Mouse (Mus musculus) large intestine, adult 2 months (tissue): ENCODE results near the gene Emx1. TPM values are rescaled to one million over a fixed set of nuclear protein-coding genes. Genes with fewer than 3 reads are reported as not detected.

Source experiments
- DNase-seq: peaks from one replicate; pipeline ENCODE4 v3.0.0-alpha.2; 2012; ENCODE audit warnings: low read depth, low spot score
- WGBS: fragments of 180-500 bp; shearing (Covaris S2); methylation state at CpG from one replicate; pipeline ENCODE4 v1.1.7; 2018; 5-methylcytosine and 5-hydroxymethylcytosine counted together
- polyA plus RNA-seq: library from polyadenylated mRNA; depleted of rRNA; stranded (reverse); fragments of >200 nt; gene quantifications from 2 replicates; pipeline ENCODE4 v1.2.3, GENCODE M21; 2012

The Emx1 gene
- polyA plus RNA-seq, 1 experiment: not detected

DNA sequence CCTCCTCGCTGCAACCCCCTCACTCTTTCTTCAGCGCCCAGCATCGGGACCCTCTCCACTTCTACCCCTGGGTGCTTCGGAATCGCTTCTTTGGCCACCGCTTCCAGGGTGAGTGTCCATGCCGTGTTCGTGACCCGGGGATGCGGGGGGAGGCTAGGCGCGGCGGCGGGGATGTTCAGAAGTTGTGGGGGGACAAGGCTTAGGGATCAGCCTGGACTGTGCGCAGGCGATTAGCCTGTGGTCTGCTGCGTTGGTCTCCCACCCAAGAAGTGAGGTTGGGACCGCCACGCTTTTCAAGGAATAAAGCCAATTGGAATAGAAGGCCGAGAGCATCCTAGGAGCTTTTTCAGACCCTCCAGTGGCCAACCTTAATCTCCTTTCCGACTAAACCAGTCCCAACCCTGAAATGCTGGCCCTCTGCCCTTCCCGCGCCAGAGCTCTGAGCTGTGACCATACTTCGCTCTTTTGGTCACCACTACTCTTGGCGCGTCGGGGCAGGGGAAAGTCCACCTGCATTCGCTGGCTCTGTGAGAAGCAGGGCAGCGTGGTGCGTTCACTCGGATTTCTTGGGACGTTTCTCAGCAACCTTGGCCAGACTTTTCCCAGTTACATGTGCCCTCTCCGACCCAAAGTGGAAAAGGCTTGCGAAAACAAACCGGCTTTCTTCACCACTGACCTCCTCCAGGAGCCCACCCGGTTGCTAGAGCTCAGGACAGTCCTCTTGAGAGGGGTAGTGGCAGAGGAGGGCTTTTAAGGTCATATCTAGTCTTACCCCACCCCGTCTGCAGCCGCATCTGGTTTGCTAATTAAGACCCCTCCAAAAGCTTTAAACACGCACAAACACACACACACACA is 1.2 kb downstream of the Emx1 start:
- 5% methylated on average over 39 of the region's 39 CpGs for WGBS
- DNase-seq: no peak

DNA sequence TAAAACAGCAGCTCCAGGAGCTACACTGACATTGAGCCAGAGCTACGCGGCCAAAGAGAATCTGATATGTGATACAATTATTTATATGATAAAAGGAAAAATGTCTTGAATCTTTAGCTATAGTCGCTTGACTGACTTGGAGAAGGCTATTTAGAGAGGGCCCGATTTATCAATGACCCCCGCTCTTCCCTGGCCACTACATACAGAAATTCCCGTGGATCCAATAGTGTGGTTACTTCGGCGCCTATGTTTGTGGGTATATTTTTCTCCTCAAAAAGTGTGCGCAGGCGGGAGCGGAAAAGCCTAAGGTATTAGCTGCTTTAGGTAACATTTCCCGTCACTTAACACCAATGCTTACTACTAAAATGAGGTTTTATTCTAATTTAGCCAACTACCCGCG is 2.1 kb downstream of the Emx1 start:
- WGBS: 13% methylated on average over 14 of the region's 14 CpGs
- DNase-seq: no peak

DNA sequence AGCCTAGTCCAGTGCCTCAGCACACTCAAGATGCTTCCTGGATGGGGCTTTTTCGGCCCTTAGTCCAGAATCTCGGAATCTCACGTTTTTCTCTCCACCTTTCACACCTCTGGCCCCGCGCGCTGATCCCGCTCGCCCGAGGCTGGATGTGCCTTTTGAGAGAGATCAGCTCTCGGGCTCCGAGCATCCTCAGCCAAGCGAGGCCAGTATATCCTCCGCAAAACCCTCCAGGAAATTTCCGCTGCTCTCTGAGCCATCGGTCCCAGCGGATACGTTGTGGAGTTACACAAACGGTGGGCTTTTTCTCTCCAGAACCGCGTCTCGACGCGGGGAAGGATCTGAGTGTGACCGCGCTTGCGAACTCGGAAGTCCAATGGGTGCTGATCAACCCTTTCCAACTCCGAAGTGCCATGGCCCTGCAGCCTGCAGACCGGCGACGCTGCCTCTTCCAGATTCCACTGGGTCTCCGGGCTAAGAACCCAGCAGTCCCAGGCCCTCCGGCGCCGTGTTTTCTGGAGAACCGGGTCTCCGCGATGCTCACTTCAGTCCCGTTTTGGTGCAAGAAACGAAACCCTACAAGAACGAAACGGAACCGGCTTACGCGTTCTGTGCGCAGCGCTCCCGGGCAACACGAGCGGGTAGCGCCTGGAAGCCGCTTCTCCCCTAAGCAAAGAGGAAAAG is 2.8 kb downstream of the Emx1 start:
- DNase-seq: no peak
- 2% methylated on average over 52 of the region's 52 CpGs for WGBS

- no peak for DNase-seq
- 8% methylated on average over 13 of the region's 13 CpGs for WGBS
Observed at GRCm38 (mm10) chr6:85190671-85191070, 3.4 kb downstream of the Emx1 start.

DNA sequence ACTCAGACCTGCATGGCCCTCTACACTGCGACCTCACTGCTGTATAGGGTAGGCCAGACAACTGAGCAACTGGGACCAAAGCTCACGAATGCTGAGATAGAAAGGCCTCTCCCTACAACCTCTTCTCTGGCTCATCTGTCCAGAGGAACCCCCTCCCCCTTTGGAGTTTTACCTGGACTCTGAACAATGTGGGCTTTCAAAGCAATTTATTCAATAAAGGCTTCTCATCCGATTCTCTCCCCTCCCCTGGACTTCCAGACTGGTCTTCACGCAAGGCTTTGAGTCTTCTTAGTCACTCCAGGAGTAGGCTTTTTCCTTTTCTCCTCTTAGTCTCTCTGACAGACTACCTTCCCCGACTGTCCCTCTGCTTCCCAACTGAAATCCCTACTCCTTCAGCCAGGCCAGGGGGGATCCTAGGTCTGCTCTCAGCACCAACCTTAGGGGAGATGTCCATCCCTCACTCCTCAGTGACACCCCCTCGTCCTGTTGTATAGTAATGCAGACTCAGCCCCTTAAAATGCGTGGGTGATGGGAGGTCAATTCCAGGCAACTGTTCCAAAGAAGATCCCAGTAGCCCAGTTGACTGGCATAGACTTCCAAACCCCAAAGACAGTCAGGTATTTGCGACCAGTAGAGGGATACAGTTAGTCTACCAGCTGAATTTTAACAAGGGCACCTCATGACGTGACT is 4.7 kb downstream of the Emx1 start:
- DNase-seq: no peak
- WGBS: 38% methylated on average over 9 of the region's 9 CpGs

GRCm38 (mm10) chr6:85193381-85194318 is 6.4 kb downstream of the Emx1 start:
- WGBS: 17% methylated on average over 29 of the region's 29 CpGs
- DNase-seq: no peak

- 22% methylated on average over 2 of the region's 2 CpGs for WGBS
- DNase-seq: no peak
Observed at GRCm38 (mm10) chr6:85197951-85198350, 10.7 kb downstream of the Emx1 start.

GRCm38 (mm10) chr6:85206182-85206938 is 19.1 kb downstream of the Emx1 start:
- DNase-seq: no peak
- WGBS: 57% methylated on average over 16 of the region's 16 CpGs

DNA sequence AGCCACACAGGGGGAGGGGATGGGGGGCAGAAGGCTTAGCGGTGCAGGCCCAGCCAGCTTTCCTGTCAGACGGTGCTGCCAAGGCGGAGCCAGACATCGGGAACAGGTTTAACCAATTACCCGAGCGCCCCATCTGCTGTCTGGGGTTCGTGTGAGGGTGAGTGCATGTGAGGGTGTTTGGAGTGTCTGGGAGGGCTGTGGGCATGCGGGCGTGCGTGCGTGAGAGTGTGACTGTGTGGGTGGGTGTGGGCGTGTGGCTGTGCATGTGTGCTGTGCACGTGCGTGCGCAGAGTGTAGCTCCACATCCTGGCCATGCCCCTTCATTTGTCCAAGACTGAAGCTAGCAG is 19.7 kb downstream of the Emx1 start:
- no peak for DNase-seq
- 28% methylated on average over 15 of the region's 15 CpGs for WGBS

DNA sequence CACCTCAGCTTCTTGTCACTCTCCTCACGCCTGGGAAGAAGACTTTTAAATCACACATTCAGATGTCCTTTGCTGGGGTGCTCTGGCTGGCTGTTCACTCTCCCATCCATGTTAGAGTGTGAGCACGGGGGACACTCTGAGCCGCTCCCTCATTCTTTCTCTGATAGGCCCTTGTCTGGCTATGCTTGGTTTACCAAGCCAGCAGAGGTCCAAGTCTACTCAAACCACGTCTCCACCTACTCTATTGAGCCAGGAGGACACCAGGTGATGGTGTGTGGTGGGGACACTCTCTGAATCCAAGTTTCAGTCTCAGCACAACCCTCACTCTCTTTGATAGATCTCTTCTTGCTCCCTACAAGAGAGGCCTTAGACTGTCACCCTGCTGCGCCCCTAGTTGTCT is 20.1 kb downstream of the Emx1 start:
- no peak for DNase-seq
- 65% methylated on average over 5 of the region's 5 CpGs for WGBS

DNA sequence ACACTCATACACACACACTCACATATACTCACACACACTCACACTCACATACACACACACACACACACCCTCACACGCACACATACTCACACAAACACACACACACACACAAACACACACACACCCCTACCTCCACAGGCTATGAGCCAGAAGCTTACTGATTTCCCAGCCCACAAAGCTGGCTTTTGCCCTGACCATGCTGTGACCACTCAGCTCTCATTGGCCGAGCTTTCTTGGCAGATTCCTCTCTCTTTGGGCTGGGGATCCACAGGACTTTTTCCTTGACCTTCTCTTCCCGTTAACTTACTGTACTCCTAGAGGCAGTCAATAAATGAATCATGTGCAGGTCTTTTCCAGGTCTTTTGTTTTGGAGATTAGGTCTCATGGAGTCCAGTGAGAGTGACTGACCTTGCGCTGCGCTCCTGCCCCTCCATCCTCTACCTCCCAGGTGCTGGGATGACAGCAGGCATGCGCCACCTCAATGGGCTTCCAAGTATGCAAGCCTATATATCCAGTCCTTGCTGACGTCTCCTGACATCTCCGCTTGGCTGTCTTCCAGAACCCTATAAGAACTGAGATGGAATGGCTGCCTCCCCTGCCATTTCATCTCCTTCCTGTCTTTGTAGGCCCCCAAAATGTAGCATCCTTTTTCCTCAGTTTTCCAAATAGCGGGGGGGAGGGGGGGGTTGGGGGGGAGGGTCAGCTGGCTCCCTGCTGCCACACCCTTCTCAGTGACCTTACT is 22.2 kb downstream of the Emx1 start:
- WGBS: 75% methylated on average over 9 of the region's 9 CpGs
- no peak for DNase-seq

- no peak for DNase-seq
- 60% methylated on average over 1 of the region's 1 CpGs for WGBS
Observed at GRCm38 (mm10) chr6:85210686-85211085, 23.4 kb downstream of the Emx1 start.

GRCm38 (mm10) chr6:85218251-85218650 is 31.0 kb downstream of the Emx1 start:
- DNase-seq: no peak
- WGBS: 79% methylated on average over 4 of the region's 4 CpGs

GRCm38 (mm10) chr6:85218684-85219445 is 31.6 kb downstream of the Emx1 start:
- no peak for DNase-seq
- 63% methylated on average over 5 of the region's 5 CpGs for WGBS

DNA sequence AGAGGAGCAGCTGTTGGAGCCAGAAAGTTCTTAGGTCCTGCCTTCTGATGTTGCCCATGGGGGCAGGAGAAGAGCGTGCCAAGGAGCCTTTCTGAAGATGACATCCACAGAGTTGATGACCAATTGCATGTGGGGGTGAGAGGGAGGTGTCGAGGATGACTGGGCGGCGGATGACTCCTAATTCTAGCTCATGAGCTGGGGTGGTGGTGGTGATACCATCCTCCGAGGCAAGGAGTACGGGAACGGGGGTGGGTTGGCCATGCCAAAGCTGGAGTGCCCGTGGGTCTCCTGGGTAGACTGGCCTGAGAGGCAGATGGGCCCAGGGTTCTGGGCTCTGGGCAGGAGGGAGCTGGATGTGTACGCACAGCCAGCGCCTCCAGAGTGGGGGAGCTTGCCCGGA is 32.5 kb downstream of the Emx1 start:
- WGBS: 98% methylated on average over 11 of the region's 11 CpGs
- no peak for DNase-seq

GRCm38 (mm10) chr6:85220917-85221316 is 33.7 kb downstream of the Emx1 start:
- DNase-seq: no peak
- WGBS: 77% methylated on average over 4 of the region's 4 CpGs

DNA sequence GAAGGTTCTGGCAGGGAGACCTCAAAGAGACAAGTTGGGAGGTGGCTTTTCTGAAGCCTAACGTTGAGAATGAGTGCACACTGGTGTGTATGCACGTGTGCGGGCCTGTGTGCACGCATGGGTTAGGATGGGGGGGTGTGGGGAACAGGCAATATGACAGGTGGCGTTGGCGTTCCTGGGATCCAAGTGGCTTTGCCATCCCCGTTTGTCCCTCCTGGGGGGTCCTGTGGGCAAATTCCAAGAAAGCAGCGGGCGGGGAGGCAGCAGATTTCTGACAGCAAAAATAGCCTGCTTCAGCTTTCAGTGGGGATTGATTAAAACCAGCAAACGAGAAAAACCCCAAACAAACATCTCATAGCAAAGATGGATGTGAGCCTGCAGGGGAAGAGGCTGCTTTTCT is 35.3 kb downstream of the Emx1 start:
- DNase-seq: no peak
- 90% methylated on average over 10 of the region's 10 CpGs for WGBS
